Mouse (Mus musculus) urinary bladder, adult 2 months (tissue): ENCODE measurements around the gene Chpf. TPM values are rescaled to one million over a fixed set of nuclear protein-coding genes. Genes with fewer than 3 reads are reported as not detected.

Experiments used
- DNase-seq: peaks from one replicate; pipeline ENCODE4 v3.0.0; 2022; ENCODE audit warnings: low spot score
- polyA plus RNA-seq: library from polyadenylated mRNA; depleted of rRNA; stranded (reverse); fragments of >200 nt; gene quantifications from 2 replicates; pipeline ENCODE4 v1.2.3, GENCODE M21; 2012

The Chpf gene
- polyA plus RNA-seq, 1 experiment = 65.0 TPM

DNA sequence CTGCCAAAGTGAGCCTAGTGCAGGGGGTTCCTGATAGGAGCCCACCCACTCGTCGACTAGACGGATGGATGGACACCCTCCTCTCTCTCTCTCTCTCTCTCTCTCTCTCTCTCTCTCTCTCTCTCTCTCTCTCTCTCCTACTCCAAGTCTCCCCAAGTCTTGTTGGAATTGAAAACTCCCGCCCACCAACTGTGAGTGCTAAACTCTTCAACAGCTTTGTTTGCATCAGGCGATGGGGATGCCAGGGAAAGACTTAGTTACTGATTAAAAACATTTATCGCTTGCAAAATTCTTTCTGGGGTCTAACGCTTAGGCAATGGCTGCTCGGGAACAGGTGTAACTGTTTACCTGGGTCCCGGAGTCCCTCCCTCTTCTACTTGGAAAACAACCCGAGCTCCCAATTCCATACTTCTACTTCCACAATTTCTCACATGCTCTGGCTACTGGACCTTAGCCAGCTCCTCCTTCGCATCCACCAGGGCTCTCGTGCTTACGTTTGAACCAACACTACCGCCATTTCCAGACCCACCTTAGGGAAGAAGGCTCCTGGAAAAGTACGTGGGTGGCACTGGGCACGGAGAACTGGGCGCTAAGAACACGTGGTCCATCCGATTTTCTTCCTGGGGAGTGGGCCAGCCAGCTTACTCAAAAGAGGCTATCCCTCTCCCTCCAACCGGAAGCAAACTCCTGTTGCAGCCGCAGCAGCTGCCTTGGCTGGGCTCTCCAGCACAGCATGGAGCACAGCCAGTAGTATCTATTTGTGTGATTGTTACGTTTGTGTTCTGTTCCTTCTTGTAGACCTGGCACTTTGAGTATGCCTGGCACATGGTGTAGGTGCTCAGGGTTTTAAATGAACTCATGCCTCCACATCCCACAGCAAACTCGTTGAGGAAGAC, 20.1 kb downstream of the Chpf start:
- DNase-seq = no peak

GRCm38 (mm10) chr1:75458025-75458788, 20.9 kb downstream of the Chpf start:
- no peak for DNase-seq

DNA sequence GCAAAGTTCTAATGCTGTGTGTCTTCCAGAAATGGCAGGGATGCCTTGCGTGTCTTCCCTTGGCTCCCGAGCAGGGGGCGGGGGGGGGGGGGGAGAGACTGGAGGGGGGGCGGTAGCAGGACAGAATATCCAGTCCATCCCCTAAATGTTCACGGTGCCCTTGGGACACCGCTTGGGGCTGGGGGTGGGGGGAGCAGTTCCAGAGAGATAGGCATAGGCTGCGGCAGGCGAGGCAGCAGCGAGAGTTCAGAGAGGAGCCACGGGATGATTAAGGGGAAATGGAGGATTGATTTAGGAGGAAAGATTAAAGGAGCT, 21.4 kb downstream of the Chpf start:
- no peak for DNase-seq

GRCm38 (mm10) chr1:75456746-75457564, 22.2 kb downstream of the Chpf start:
- DNase-seq = no peak

- DNase-seq = no peak
Measured at GRCm38 (mm10) chr1:75455948-75456347, 23.2 kb downstream of the Chpf start.

GRCm38 (mm10) chr1:75455433-75455832, 23.7 kb downstream of the Chpf start:
- no peak for DNase-seq

DNA sequence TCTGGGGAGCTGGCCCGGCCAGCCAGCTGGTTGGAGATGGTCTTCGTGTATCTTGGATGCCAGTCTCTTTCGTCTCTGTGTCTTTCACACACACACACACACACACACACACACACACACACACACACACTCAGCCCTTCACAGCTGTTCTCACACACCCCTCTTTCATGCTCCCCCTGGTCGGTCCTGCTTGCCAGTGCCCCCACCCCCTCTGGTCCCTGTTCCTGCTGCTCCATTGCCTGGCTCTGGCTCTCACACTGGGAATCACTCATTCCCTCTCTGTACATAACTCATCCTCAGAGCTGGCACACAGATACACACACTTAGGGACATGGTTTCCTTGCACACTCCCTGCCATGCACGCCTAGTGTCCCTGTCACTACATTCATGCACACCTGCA, 27.2 kb downstream of the Chpf start:
- DNase-seq = no peak

DNA sequence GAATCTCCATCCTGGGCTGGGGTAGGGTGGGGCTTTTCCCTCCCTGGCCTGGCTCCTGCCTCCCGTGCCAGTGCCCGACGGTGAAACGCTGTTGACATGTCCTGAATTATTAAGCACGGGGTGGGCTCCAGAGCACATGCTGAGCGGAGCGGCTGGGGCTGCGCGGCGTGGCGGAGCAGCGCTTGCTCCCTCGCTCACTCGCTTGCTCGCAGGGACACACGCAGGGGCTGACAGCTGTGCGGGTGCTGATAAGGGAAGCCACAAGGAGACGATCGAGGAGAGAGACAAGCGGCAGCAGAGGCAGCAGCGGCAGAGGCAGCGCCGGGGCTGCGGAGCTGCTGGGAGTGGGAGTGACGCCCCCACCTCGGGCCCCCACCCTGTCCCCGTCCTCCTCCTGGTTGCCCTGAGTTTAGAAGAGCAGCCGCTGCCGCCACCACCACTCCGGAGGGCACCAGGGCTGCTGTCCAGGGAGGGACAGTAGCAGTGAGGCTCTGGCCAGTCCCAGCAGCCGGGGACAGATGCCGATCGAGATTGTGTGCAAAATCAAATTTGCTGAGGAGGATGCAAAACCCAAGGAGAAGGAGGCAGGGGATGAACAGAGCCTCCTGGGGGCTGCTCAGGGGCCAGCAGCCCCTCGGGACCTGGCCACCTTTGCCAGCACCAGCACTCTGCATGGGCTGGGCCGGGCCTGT, 28.6 kb downstream of the Chpf start, which contains the start of gene Asic4:
TSS of gene Asic4 (plus strand) at position 123 of the 692 bp plus-strand sequence.
- no peak for DNase-seq

DNA sequence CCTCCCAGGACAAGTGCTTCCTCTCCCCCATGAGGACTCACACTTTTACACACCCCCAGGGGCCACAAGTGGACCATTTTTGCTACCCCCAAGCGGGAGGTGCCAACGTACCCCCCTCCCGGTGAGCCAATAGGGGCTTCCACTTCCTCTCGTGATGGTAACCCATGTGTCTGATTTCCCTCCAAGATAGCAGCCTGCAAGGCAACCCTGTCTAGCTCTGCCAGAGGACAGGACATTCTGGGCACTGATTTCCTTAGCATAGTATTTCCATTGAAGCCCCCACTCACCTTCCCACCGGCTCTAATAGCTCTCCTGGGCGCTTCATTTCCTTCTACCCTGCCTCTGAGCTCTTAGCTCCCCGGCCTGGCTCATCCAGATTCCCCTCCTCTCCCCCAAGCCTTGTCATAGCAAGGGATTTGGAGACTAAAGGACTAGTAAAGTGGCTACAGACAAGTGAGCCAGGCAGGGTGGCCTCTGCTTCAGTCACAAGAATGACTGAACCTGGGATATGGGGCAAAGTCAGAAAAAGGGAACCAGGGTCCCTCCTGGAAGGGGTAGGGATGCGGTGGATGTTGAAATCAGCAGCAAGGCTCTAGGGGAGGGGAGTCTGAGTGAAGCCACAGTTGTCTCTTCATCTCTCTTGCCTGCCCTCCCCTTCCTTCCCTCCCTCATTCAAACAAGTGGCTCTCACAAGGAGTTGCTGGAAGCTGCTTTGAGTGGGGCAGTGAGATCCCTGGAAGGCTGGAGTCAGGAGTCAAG, 29.6 kb downstream of the Chpf start:
- DNase-seq = no peak

GRCm38 (mm10) chr1:75448937-75449336, 30.2 kb downstream of the Chpf start:
- no peak for DNase-seq

DNA sequence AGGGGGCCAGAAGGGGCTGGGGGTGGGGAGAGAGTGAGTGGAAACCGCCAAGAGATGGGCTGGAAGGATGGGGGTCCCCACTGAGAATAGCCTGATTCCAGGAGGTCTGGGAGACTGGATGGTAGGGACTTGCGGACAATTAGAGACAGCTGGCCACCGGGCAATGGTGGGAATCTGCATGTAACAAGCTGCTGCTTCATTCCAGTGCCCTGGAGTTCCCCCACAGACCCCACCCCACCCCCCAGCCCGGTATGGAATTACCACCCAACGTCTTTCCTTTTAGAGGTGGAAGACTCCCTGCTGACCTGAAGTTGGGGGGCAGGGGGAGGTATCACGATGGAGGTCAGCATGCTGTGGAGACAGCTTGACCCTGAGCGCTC, 31.1 kb downstream of the Chpf start:
- DNase-seq = no peak

DNA sequence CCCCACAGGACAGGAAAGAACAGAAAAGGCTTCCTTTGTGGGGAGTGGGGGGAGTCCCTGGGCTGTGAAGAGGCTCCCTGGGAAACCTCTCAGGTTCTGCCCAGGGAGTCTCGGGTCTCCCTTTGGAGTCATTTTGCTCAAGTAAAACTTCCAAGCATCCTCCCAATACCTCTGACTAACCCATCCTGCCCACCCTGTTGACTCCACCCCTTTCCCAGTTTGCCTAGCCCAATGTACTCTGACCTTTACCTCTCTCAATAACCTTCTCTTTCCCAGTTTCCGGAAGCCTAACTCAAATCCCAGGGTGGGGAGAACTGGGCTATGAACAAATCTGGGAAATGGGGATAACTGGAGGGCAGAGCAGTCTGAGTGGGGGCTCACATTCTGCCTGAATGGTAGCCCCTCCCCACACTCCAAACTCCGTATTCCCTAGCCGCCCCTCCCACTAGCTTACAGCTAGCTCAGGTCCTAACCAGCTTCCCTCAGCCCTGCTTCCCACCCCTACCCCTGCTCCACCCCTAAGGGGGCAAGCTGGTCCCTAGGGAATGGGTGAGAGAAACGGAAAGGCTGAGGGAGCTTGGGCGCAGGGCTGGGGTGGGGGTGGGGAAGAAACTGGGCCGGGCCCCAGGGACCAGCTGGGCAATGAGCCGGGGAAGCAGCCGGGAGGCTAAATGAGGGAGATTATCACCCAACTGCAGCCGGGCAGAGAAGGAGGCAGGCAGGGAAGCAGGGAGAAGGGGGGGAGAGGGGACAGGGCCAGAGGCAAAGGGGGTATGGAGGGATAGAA, 31.6 kb downstream of the Chpf start:
- no peak for DNase-seq

DNA sequence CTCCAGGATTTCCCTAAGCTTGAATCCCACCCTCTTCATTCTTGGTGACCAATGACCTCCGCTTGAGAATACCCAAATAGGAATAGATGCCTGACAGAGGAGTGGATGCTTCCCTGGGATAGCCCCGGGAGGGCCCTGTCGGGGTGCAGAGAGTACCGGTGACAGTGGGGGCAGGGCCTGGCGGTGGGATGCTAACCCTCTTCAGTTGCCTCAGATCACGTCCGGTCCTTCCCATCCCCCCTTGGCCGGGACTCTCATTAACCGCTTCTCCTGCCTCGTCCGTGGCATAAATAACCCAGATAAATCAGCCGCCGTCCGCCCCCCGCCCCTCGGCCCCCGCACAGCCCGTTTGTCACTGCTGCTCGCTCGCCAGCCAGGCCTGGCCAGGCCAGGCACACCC, 32.5 kb downstream of the Chpf start:
- DNase-seq = no peak

- no peak for DNase-seq
Measured at GRCm38 (mm10) chr1:75445751-75446611, 33.1 kb downstream of the Chpf start.

DNA sequence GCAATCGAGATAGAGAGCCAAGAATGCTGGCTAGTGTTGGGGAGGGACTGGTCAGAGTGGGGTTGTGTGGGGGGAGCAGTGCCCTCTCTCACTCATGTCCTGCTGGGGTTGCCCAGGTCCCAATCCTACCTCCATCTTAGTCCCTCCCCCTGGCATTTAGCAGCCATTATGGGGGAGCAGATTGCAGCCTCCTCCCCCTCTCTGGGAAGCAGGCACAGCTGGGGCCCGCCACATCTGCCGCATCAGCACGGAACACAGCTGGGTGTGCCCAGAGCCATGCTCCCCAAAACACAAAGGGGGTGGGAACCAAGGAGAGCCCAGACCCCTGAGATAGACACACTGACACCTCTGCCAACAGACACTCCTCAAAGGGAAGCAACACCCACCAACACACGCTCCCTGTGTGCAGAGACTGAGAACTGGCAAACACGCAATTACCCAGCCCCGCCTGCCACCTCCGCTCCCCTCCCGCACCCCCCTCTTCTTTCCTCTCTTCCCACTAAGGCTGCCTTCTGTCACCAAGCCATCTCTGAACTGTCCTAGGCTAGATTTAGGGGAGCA, 33.9 kb downstream of the Chpf start:
- DNase-seq = no peak

DNA sequence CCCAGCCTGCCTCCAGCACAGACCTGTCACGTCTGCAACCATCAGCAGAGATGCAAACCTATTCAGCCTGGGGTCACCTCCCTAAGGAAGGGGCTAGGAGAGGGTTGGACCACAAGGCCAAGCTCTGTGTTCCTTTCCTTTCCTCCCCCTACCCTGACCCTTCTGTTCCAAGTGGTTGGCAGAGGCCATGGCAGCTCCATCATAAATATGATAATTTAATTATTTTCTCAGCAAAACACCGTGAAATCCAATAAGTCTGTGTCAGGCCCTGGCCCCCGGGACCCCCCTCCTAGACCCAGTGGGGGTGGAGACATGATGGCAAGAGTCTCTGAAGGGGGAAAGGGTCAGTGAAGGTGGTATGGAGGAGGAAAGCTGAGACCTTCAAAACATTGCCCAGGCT, 34.9 kb downstream of the Chpf start:
- DNase-seq = no peak

- no peak for DNase-seq
Measured at GRCm38 (mm10) chr1:75443247-75444024, 35.7 kb downstream of the Chpf start.

DNA sequence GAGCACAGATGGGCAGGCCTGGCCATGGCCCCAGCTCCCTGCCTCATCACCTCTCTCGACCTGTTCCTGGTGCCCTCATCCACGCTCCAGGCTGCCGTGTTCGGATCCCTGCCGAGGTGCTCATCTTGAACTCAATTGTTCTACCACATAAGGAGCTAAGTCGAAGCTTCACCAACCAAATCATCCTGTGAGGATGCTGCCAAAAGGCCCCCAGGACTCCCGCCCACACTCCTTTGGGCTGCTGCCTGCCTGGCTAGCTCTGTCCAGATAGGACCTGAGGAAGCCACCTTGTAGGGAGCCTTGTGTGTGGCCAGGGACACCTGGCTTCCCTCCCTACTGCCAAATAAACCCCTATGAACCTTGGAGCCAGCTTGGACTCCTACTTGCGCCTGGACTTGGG, 36.3 kb downstream of the Chpf start:
- no peak for DNase-seq
